Mouse (Mus musculus): ENCODE results near the gene RPS10-NUDT3. TPM values are rescaled to one million over a fixed set of nuclear protein-coding genes. Genes with fewer than 3 reads are reported as not detected.

The RPS10-NUDT3 gene
- total and polyA plus RNA-seq, 3 experiments, result not detected

- Histone ChIP-seq H3K9ac (ENCODE audit: low read depth, low read length) (no peak overlapping the region), H3K79me2 (replicated peaks; ENCODE audit: control insufficient read depth, insufficient read depth, low read length) (no peaks in the 10 kb centered on the region), H3K36me3 (ENCODE audit: control insufficient read depth, insufficient read depth, low read length) (no peaks in the 10 kb centered on the region), H3K27ac (no peak overlapping the region), H3K27me3 (ENCODE audit: control insufficient read depth, insufficient read depth, low read length) (no peaks in the 10 kb centered on the region), H3K4me3 (no peak overlapping the region), H3K4me1 (ENCODE audit: control insufficient read depth, insufficient read depth, low read length) (no peaks in the 10 kb centered on the region)
- TF ChIP-seq POLR2A (IDR thresholded peaks at IDR 0.05; ENCODE audit: insufficient read depth, low read depth, low read length), result no peak
- no peak for TF ChIP-seq EP300 (IDR thresholded peaks at IDR 0.05; ENCODE audit: insufficient read depth, low read depth, low read length)
- no peak for TF ChIP-seq CTCF (IDR thresholded peaks at IDR 0.05)
- intact Hi-C loops (cut with DNase I), result no loop called here
- WGBS, result 87% methylated on average over 7 of the region's 7 CpGs
- DNase-seq, result no peak
Measured at GRCm38 (mm10) chr17:27673945-27674344, 38.9 kb upstream of the RPS10-NUDT3 start.

- no peaks in the 10 kb centered on the region for H3K27me3 ChIP-seq (ENCODE audit: control insufficient read depth, insufficient read depth, low read length)
- no peak overlapping the region for H3K9ac ChIP-seq (ENCODE audit: low read depth, low read length)
- no peak overlapping the region for H3K4me3 ChIP-seq
- no peaks in the 10 kb centered on the region for H3K79me2 ChIP-seq (replicated peaks; ENCODE audit: control insufficient read depth, insufficient read depth, low read length)
- H3K4me1 ChIP-seq (ENCODE audit: control insufficient read depth, insufficient read depth, low read length), result no peaks in the 10 kb centered on the region
- H3K36me3 ChIP-seq (ENCODE audit: control insufficient read depth, insufficient read depth, low read length), result no peaks in the 10 kb centered on the region
- no peak overlapping the region for H3K27ac ChIP-seq
- DNase-seq, result no peak
- WGBS, result 74% methylated on average over 6 of the region's 6 CpGs
- intact Hi-C loops (cut with DNase I), result no loop called here
- TF ChIP-seq CTCF (IDR thresholded peaks at IDR 0.05) (0 out of 2 replicates have a peak, but pooled peaks have one; percentile 4), EP300 (IDR thresholded peaks at IDR 0.05; ENCODE audit: insufficient read depth, low read depth, low read length) (no peak)
Measured at GRCm38 (mm10) chr17:27671720-27672119, 36.7 kb upstream of the RPS10-NUDT3 start.

GRCm38 (mm10) chr17:27658767-27659166, 23.7 kb upstream of the RPS10-NUDT3 start:
- no peaks in the 10 kb centered on the region for H3K79me2 ChIP-seq (replicated peaks; ENCODE audit: control insufficient read depth, insufficient read depth, low read length)
- 71% methylated on average over 7 of the region's 7 CpGs for whole genome bisulfite sequencing
- no peak overlapping the region for H3K27ac ChIP-seq
- TF ChIP-seq CTCF (IDR thresholded peaks at IDR 0.05), result no peak
- TF ChIP-seq POLR2A (IDR thresholded peaks at IDR 0.05; ENCODE audit: insufficient read depth, low read depth, low read length), result no peak
- TF ChIP-seq EP300 (IDR thresholded peaks at IDR 0.05; ENCODE audit: insufficient read depth, low read depth, low read length), result no peak
- no peak overlapping the region for H3K4me3 ChIP-seq
- H3K36me3 ChIP-seq (ENCODE audit: control insufficient read depth, insufficient read depth, low read length), result no peaks in the 10 kb centered on the region
- H3K27me3 ChIP-seq (ENCODE audit: control insufficient read depth, insufficient read depth, low read length), result peaks cover 11% of the 10 kb centered on the region
- no peaks in the 10 kb centered on the region for H3K4me1 ChIP-seq (ENCODE audit: control insufficient read depth, insufficient read depth, low read length)
- no peak for DNase-seq
- intact Hi-C loops (cut with DNase I), result loop anchor here (10.0 kb wide), 1 partner anchor 226 kb away; no protein-coding TSS in a partner anchor
- no peak overlapping the region for H3K9ac ChIP-seq (ENCODE audit: low read depth, low read length)

GRCm38 (mm10) chr17:27657123-27657522, 22.1 kb upstream of the RPS10-NUDT3 start:
- Histone ChIP-seq H3K4me1 (ENCODE audit: control insufficient read depth, insufficient read depth, low read length) (no peaks in the 10 kb centered on the region), H3K4me3 (no peak overlapping the region), H3K9ac (ENCODE audit: low read depth, low read length) (no peak overlapping the region), H3K27ac (no peak overlapping the region), H3K79me2 (replicated peaks; ENCODE audit: control insufficient read depth, insufficient read depth, low read length) (no peaks in the 10 kb centered on the region), H3K27me3 (ENCODE audit: control insufficient read depth, insufficient read depth, low read length) (peaks cover 11% of the 10 kb centered on the region), H3K36me3 (ENCODE audit: control insufficient read depth, insufficient read depth, low read length) (no peaks in the 10 kb centered on the region)
- no peak for DNase-seq
- TF ChIP-seq POLR2A (IDR thresholded peaks at IDR 0.05; ENCODE audit: insufficient read depth, low read depth, low read length) (no peak), CTCF (IDR thresholded peaks at IDR 0.05) (no peak), EP300 (IDR thresholded peaks at IDR 0.05; ENCODE audit: insufficient read depth, low read depth, low read length) (no peak)
- WGBS, result 65% methylated on average over 8 of the region's 8 CpGs
- intact Hi-C loops (cut with DNase I), result loop anchor here (10.0 kb wide), 1 partner anchor 228 kb away; no protein-coding TSS in a partner anchor

- Histone ChIP-seq H3K27ac (no peak overlapping the region), H3K4me3 (no peak overlapping the region), H3K27me3 (ENCODE audit: control insufficient read depth, insufficient read depth, low read length) (peaks cover 11% of the 10 kb centered on the region), H3K4me1 (ENCODE audit: control insufficient read depth, insufficient read depth, low read length) (no peaks in the 10 kb centered on the region), H3K9ac (ENCODE audit: low read depth, low read length) (no peak overlapping the region), H3K36me3 (ENCODE audit: control insufficient read depth, insufficient read depth, low read length) (no peaks in the 10 kb centered on the region), H3K79me2 (replicated peaks; ENCODE audit: control insufficient read depth, insufficient read depth, low read length) (no peaks in the 10 kb centered on the region)
- no peak for DNase-seq
- intact Hi-C loops (cut with DNase I), result loop anchor here (10.0 kb wide), 1 partner anchor 228 kb away; no protein-coding TSS in a partner anchor
- TF ChIP-seq POLR2A (IDR thresholded peaks at IDR 0.05; ENCODE audit: insufficient read depth, low read depth, low read length) (no peak), CTCF (IDR thresholded peaks at IDR 0.05) (no peak), EP300 (IDR thresholded peaks at IDR 0.05; ENCODE audit: insufficient read depth, low read depth, low read length) (no peak)
- WGBS, result 26% methylated on average over 5 of the region's 5 CpGs
Measured at GRCm38 (mm10) chr17:27656414-27656813, 21.4 kb upstream of the RPS10-NUDT3 start.

- no peak for DNase-seq
- Histone ChIP-seq H3K4me3 (no peak overlapping the region), H3K9ac (ENCODE audit: low read depth, low read length) (no peak overlapping the region), H3K27ac (no peak overlapping the region), H3K4me1 (ENCODE audit: control insufficient read depth, insufficient read depth, low read length) (no peaks in the 10 kb centered on the region), H3K36me3 (ENCODE audit: control insufficient read depth, insufficient read depth, low read length) (no peaks in the 10 kb centered on the region), H3K79me2 (replicated peaks; ENCODE audit: control insufficient read depth, insufficient read depth, low read length) (no peaks in the 10 kb centered on the region), H3K27me3 (ENCODE audit: control insufficient read depth, insufficient read depth, low read length) (peaks cover 11% of the 10 kb centered on the region)
- intact Hi-C loops (cut with DNase I), result loop anchor here (10.0 kb wide), 1 partner anchor 229 kb away; no protein-coding TSS in a partner anchor
- 8% methylated on average over 14 of the region's 14 CpGs for WGBS
- TF ChIP-seq CTCF (IDR thresholded peaks at IDR 0.05) (no peak), EP300 (IDR thresholded peaks at IDR 0.05; ENCODE audit: insufficient read depth, low read depth, low read length) (no peak), POLR2A (IDR thresholded peaks at IDR 0.05; ENCODE audit: insufficient read depth, low read depth, low read length) (no peak)
Measured at GRCm38 (mm10) chr17:27656011-27656399, 21.0 kb upstream of the RPS10-NUDT3 start.
